Mouse (Mus musculus) stomach, embryonic 15.5 days (tissue): ENCODE data around the gene Myo3b. TPM values are rescaled to one million over a fixed set of nuclear protein-coding genes. Genes with fewer than 3 reads are reported as not detected.
"Not testable (repeated sequence)": the region's sequence is repeated elsewhere in the genome, so short reads cannot be mapped to it uniquely, and the experiment has no call there.

Experiments
- ATAC-seq: fragments of 200-750 bp; cut with Nextera tagmentation; 2 replicates; pipeline ENCODE4 v1.8.0; 2017; ENCODE audit warnings: low read depth, moderate number of reproducible peaks, moderate TSS enrichment; ENCODE audit not compliant: insufficient read depth, low FRiP score
- H3K27ac ChIP-seq: fragments of 300-500 bp; sonication (generic); 2 replicates; pipeline ENCODE4 v1.5.1; 2015; ENCODE audit warnings: mild to moderate bottlenecking, inconsistent platforms
- H3K27me3 ChIP-seq: fragments of 300-500 bp; sonication (generic); replicated peaks from 2 replicates; pipeline ENCODE4 v1.6.1; 2015; ENCODE audit warnings: inconsistent platforms
- H3K36me3 ChIP-seq: fragments of 300-500 bp; sonication (generic); 2 replicates; pipeline ENCODE4 v1.6.1; 2015; ENCODE audit warnings: inconsistent platforms
- H3K4me1 ChIP-seq: fragments of 300-500 bp; sonication (generic); 2 replicates; pipeline ENCODE4 v1.6.1; 2015; ENCODE audit warnings: inconsistent platforms
- H3K4me2 ChIP-seq: fragments of 300-500 bp; sonication (generic); 2 replicates; pipeline ENCODE4 v1.6.1; 2015; ENCODE audit warnings: mild to moderate bottlenecking, inconsistent platforms
- H3K4me3 ChIP-seq: fragments of 300-500 bp; sonication (generic); replicated peaks from 2 replicates; pipeline ENCODE4 v1.5.1; 2015; ENCODE audit warnings: inconsistent platforms
- H3K9ac ChIP-seq: fragments of 300-500 bp; sonication (generic); 2 replicates; pipeline ENCODE4 v1.6.1; 2015; ENCODE audit warnings: inconsistent platforms
- H3K9me3 ChIP-seq: fragments of 300-500 bp; sonication (generic); 2 replicates; pipeline ENCODE4 v1.6.1; 2016; ENCODE audit warnings: inconsistent platforms
- WGBS: fragments of 180-500 bp; shearing (Covaris S2); methylation state at CpG from one replicate; pipeline ENCODE4 v1.1.7; 2015; 5-methylcytosine and 5-hydroxymethylcytosine counted together
- polyA plus RNA-seq: library from polyadenylated mRNA; unstranded; fragments of >200 nt; fragmentation: Nextera tagmentation; extraction: Ambion mirVana; gene quantifications from 2 replicates; pipeline ENCODE4 v1.2.1, GENCODE M21; 2015

Gene Myo3b
- polyA plus RNA-seq, 1 experiment from 2014 or later, result 0.37 TPM

DNA sequence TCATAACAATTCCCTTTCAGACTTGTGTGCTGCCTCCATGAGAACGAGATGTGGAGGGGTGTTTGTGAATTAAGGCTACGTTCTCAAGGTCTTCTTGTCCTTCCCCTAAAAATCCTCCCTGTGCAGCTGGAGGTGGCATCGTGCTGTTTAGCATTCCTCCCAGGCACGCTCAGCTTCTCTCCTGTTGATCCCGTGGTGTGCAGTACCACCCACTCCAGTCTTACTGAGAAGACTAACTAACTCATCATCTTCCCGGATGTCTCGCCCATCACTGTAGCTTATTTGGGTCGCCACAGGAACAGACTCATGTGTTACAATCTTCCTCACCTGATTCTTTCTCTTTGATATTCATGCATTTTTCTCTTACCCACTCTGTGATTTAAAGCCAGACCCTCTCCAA, 175.5 kb downstream of the Myo3b start:
- Histone ChIP-seq H3K36me3 (no peaks in the 10 kb centered on the region), H3K4me3 (no peak overlapping the region), H3K4me1 (no peaks in the 10 kb centered on the region), H3K4me2 (no peak overlapping the region), H3K27me3 (no peaks in the 10 kb centered on the region), H3K9ac (no peak overlapping the region), H3K27ac (no peak overlapping the region), H3K9me3 (no peaks in the 10 kb centered on the region)
- ATAC-seq, result no peak
- 67% methylated on average over 8 of the region's 8 CpGs for WGBS

GRCm38 (mm10) chr2:70217800-70218199, 178.9 kb downstream of the Myo3b start:
- Histone ChIP-seq H3K27me3 (0 out of 2 replicates have a peak, but pooled peaks cover 3% of the 10 kb centered on the region), H3K4me3 (no peak overlapping the region), H3K4me1 (no peaks in the 10 kb centered on the region), H3K9ac (no peak overlapping the region), H3K27ac (no peak overlapping the region), H3K36me3 (no peaks in the 10 kb centered on the region), H3K9me3 (no peaks in the 10 kb centered on the region), H3K4me2 (no peak overlapping the region)
- ATAC-seq, result no peak
- WGBS, result 78% methylated on average over 3 of the region's 3 CpGs

DNA sequence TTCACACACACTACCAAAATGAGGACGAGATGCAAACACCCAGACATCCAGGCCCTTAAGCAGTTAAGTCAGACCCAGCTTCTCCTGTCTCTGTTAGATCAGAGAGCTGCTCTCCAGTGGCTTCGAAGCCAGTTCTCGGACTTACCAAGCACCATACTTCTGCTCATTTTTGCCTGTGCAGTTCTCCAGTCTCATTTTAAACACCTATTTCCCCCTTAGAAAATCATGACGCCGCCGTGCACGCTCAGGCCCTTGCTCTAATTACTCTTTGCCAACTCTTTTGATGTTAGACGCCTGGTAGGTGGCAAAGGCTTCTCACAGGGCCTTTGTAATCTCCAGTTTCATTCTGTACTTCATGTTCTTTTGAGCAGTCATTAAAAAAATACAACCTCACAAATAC, 179.5 kb downstream of the Myo3b start:
- 72% methylated on average over 8 of the region's 8 CpGs for WGBS
- Histone ChIP-seq H3K9ac (no peak overlapping the region), H3K4me2 (no peak overlapping the region), H3K4me1 (no peaks in the 10 kb centered on the region), H3K36me3 (no peaks in the 10 kb centered on the region), H3K4me3 (no peak overlapping the region), H3K9me3 (no peaks in the 10 kb centered on the region), H3K27ac (no peak overlapping the region), H3K27me3 (0 out of 2 replicates have a peak, but pooled peaks cover 4% of the 10 kb centered on the region)
- no peak for ATAC-seq

GRCm38 (mm10) chr2:70226679-70227078, 187.8 kb downstream of the Myo3b start:
- 10% methylated on average over 3 of the region's 3 CpGs for WGBS
- no peak overlapping the region for H3K9ac ChIP-seq
- H3K27ac ChIP-seq, result no peak overlapping the region
- no peaks in the 10 kb centered on the region for H3K9me3 ChIP-seq
- no peak overlapping the region for H3K4me3 ChIP-seq
- no peak overlapping the region for H3K4me2 ChIP-seq
- H3K36me3 ChIP-seq, result no peaks in the 10 kb centered on the region
- no peak for ATAC-seq
- H3K4me1 ChIP-seq, result no peaks in the 10 kb centered on the region
- H3K27me3 ChIP-seq, result 0 out of 2 replicates have a peak, but pooled peaks cover 4% of the 10 kb centered on the region

- not testable (repeated sequence) for H3K9ac ChIP-seq, H3K27me3 ChIP-seq, H3K4me2 ChIP-seq, H3K4me1 ChIP-seq, H3K4me3 ChIP-seq, H3K27ac ChIP-seq, H3K36me3 ChIP-seq, ATAC-seq, H3K9me3 ChIP-seq
- WGBS, result 54% methylated on average over 4 of the region's 4 CpGs
Measured at GRCm38 (mm10) chr2:70234450-70234849, 195.5 kb downstream of the Myo3b start.

DNA sequence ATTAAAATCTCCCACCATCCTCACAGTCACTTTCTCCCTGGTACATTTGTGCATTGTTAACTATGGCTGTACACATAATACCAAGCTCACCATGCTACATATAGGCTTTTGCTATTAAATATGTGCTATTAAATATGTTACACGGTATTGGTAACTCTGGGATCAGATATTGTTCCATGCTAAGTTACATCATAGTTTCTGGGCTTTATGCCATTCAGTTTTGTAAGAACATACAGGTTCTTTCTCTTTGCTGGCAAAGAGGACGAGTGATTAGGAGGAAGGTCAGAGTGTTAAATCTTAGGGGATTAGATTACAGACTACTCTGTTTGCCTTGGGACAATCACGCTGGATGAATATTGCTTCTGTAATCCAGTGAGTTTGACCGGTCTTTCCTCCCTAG, 207.1 kb downstream of the Myo3b start:
- Histone ChIP-seq H3K9ac (no peak overlapping the region), H3K9me3 (no peaks in the 10 kb centered on the region), H3K4me2 (no peak overlapping the region), H3K27me3 (no peaks in the 10 kb centered on the region), H3K36me3 (no peaks in the 10 kb centered on the region), H3K4me1 (no peaks in the 10 kb centered on the region), H3K27ac (no peak overlapping the region), H3K4me3 (no peak overlapping the region)
- WGBS, result 41% methylated on average over 4 of the region's 4 CpGs
- ATAC-seq, result no peak

DNA sequence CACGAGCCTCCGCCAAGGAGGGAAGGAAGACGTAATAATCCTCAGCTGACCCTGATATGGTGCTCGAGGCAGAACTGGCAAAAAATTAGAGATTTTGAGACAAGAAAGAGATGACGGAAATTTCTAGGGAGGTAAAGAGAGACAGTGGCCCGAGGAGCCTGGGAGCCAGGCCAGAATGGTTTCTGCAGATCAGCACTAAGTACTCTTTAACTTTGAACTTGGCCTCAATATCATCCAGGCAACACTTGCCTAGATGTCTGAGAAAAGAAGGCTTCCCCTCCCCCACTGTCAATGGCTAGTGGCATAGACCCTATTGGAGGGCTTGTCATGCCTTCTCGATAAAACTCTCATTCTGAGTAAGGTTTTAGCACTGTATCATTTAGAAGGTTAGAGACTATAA, 209.7 kb downstream of the Myo3b start:
- no peaks in the 10 kb centered on the region for H3K36me3 ChIP-seq
- H3K9ac ChIP-seq, result no peak overlapping the region
- no peaks in the 10 kb centered on the region for H3K4me1 ChIP-seq
- H3K27ac ChIP-seq, result no peak overlapping the region
- H3K4me2 ChIP-seq, result no peak overlapping the region
- ATAC-seq, result no peak
- H3K9me3 ChIP-seq, result no peaks in the 10 kb centered on the region
- WGBS, result 82% methylated on average over 7 of the region's 7 CpGs
- H3K4me3 ChIP-seq, result no peak overlapping the region
- H3K27me3 ChIP-seq, result no peaks in the 10 kb centered on the region

GRCm38 (mm10) chr2:70249872-70250271, 210.9 kb downstream of the Myo3b start:
- WGBS, result 33% methylated on average over 4 of the region's 4 CpGs
- Histone ChIP-seq H3K9ac (no peak overlapping the region), H3K27me3 (no peaks in the 10 kb centered on the region), H3K4me3 (no peak overlapping the region), H3K4me1 (no peaks in the 10 kb centered on the region), H3K9me3 (no peaks in the 10 kb centered on the region), H3K4me2 (no peak overlapping the region), H3K36me3 (no peaks in the 10 kb centered on the region), H3K27ac (no peak overlapping the region)
- no peak for ATAC-seq

- Histone ChIP-seq H3K4me2 (no peak overlapping the region), H3K9me3 (no peaks in the 10 kb centered on the region), H3K27me3 (no peaks in the 10 kb centered on the region), H3K4me3 (no peak overlapping the region), H3K36me3 (no peaks in the 10 kb centered on the region), H3K4me1 (no peaks in the 10 kb centered on the region), H3K9ac (no peak overlapping the region), H3K27ac (no peak overlapping the region)
- WGBS, result 77% methylated on average over 10 of the region's 10 CpGs
- ATAC-seq, result no peak
Measured at GRCm38 (mm10) chr2:70251256-70251655, 212.3 kb downstream of the Myo3b start.

GRCm38 (mm10) chr2:70259357-70260000, 220.6 kb downstream of the Myo3b start:
- ATAC-seq, result no peak
- Histone ChIP-seq H3K4me3 (no peak overlapping the region), H3K4me2 (no peak overlapping the region), H3K27me3 (0 out of 2 replicates have a peak, but pooled peaks cover 3% of the 10 kb centered on the region), H3K27ac (no peak overlapping the region), H3K9me3 (no peaks in the 10 kb centered on the region), H3K9ac (no peak overlapping the region), H3K4me1 (peaks cover 9% of the 10 kb centered on the region; the same call in 1 of the 2 replicates), H3K36me3 (no peaks in the 10 kb centered on the region)
- 13% methylated on average over 8 of the region's 8 CpGs for WGBS

- H3K9ac ChIP-seq, result no peak overlapping the region
- peaks cover 9% of the 10 kb centered on the region; the same call in 1 of the 2 replicates for H3K4me1 ChIP-seq
- H3K4me3 ChIP-seq, result no peak overlapping the region
- H3K9me3 ChIP-seq, result no peaks in the 10 kb centered on the region
- ATAC-seq, result no peak
- no peaks in the 10 kb centered on the region for H3K36me3 ChIP-seq
- WGBS, result 45% methylated on average over 2 of the region's 2 CpGs
- H3K27ac ChIP-seq, result no peak overlapping the region
- H3K4me2 ChIP-seq, result no peak overlapping the region
- H3K27me3 ChIP-seq, result 0 out of 2 replicates have a peak, but pooled peaks cover 3% of the 10 kb centered on the region
Measured at GRCm38 (mm10) chr2:70260646-70261195, 221.8 kb downstream of the Myo3b start.

- H3K27me3 ChIP-seq, result no peaks in the 10 kb centered on the region
- H3K9ac ChIP-seq, result no peak overlapping the region
- H3K36me3 ChIP-seq, result no peaks in the 10 kb centered on the region
- H3K9me3 ChIP-seq, result no peaks in the 10 kb centered on the region
- no peak overlapping the region for H3K27ac ChIP-seq
- ATAC-seq, result no peak
- 65% methylated on average over 8 of the region's 8 CpGs for WGBS
- no peak overlapping the region for H3K4me3 ChIP-seq
- no peak overlapping the region for H3K4me2 ChIP-seq
- H3K4me1 ChIP-seq, result peaks cover 9% of the 10 kb centered on the region; the same call in 1 of the 2 replicates
Measured at GRCm38 (mm10) chr2:70261703-70262564, 223.0 kb downstream of the Myo3b start.
